Mouse (Mus musculus) heart, postnatal 4 days (tissue): ENCODE measurements around the gene Zfp568. TPM values are rescaled to one million over a fixed set of nuclear protein-coding genes. Genes with fewer than 3 reads are reported as not detected.
"Not testable (repeated sequence)": the region's sequence is repeated elsewhere in the genome, so short reads cannot be mapped to it uniquely, and the experiment has no call there.

Experiments
- DNase-seq: peaks from one replicate; pipeline ENCODE4 v3.0.0; 2021
- total RNA-seq, 2 experiments: library from RNA; stranded (reverse); gene quantifications; 2 replicates each; pipeline ENCODE4 v1.2.3; 2021

Gene Zfp568
- total RNA-seq = 10 to 100 TPM; 83.8 to 87.0 TPM

- peak; percentile 96 for DNase-seq
Measured at GRCm38 (mm10) chr7:29983690-29984380, at the start of gene Zfp568. Zfp568 (plus strand) TSS chr7:29983955.

GRCm38 (mm10) chr7:29938856-29939255 is 44.9 kb upstream of the Zfp568 start:
- DNase-seq = no peak

DNA sequence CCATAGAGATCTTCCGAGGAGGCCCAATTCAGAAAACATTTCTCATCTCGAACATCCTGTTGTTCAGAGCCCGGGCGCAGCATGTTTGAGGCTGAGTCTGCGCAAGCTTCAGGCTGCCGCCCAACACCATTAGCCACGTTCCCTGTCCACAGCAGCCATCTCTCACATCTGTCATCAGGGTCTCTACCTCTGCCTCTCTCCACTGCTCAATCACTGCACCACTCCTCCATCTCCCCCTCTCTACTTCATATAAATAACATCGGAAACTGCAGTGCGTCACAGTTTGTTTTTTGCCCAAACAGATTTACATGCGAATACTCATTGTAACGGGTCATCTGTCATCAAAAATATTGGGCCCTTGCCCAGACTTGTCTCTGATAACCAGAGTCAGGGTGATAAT is 42.7 kb upstream of the Zfp568 start:
- DNase-seq = peak; percentile 26

GRCm38 (mm10) chr7:29942740-29943139 is 41.0 kb upstream of the Zfp568 start:
- DNase-seq = no peak

DNA sequence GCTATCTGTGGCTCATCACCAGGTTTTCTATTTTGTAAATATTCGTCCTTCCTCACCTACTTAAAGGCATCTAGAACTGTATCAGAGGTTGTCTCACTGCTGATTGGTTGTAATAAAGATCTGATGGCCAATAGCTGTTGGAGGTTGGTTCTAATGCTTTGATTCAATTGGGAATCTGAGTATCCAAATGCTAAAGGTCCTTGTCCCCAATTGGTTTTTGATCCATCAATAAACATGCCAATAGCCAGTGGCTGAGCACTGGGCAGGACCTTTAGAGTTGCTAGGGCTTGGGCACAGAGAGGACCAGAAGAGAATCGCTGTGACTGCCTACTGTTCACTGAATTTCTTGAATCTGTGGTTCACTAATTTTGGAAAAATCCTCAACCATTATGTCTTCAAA is 40.0 kb upstream of the Zfp568 start:
- DNase-seq = no peak

GRCm38 (mm10) chr7:29944201-29944600 is 39.6 kb upstream of the Zfp568 start:
- no peak for DNase-seq

DNA sequence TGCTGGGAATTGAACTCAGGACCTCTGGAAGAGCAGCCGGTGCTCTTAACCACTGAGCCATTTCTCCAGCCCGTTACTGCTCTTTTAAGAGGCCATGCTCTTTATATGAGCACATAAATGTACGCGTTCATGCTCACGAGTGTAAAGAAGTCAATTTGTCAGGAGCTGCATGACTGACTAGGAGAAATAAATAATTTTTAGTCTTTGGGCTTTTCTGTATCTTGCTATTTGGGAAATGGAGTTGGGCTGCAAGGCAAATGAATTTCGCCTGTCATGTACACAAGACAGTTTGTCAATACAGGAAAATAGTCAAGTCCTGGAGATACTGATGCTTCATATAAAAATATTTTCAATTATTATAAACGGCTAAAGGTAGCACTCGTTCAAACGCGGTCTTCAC is 30.7 kb upstream of the Zfp568 start:
- no peak for DNase-seq

GRCm38 (mm10) chr7:29953513-29954401 is 30.0 kb upstream of the Zfp568 start, which contains the start of gene Zfp74:
Zfp74 (minus strand) TSS chr7:29954089.
- peak; percentile 78 for DNase-seq

GRCm38 (mm10) chr7:29954731-29955130 is 29.0 kb upstream of the Zfp568 start:
- peak; percentile 65 for DNase-seq

DNA sequence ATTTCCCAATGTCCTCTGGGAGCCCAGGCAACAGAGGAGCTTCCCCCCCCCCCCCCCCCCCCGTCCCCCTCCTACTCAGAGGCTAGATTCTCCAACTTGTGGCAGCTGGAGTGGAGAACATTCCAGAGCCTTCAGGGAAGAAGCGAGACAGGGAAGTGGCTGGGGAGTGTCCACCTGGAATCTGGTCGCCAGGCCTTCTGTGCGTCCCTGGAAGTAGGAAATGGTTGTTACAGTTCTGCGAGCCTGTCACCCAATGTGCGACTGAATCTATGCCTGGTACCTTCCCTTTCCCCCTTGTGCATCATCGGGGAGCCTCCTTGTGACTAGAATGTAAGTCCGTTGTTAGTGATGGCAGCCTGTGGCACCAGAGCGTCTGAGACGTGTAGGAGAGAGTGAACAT is 27.5 kb upstream of the Zfp568 start:
- DNase-seq = peak; percentile 19

DNA sequence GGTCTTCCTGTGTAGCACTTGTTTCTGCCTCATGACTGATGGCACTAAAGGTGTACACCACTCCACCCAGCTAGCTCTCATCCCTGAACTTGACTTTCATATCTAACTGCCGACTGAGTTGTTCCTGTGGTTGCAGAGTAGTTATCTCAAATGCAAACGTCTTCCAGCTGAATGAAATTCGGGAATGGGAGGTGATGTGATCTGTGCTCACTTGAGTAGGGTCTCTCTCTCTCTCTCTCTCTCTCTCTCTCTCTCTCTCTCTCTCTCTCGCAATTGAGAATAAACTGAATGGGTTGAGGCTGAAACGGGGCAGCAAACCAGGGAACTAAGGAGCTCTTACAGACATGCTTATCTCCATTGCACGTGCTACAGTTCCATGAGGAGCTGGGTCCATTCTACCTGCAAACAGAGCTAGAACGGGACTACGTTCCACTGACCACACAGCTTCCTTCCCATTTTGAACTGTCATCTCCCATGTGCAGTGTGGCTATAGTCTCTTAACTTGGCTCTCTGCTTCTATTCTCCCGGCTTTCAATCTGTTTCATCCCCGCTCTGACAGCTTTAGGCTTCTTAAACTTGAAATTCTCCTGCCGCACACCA is 25.5 kb upstream of the Zfp568 start:
- no peak for DNase-seq

DNA sequence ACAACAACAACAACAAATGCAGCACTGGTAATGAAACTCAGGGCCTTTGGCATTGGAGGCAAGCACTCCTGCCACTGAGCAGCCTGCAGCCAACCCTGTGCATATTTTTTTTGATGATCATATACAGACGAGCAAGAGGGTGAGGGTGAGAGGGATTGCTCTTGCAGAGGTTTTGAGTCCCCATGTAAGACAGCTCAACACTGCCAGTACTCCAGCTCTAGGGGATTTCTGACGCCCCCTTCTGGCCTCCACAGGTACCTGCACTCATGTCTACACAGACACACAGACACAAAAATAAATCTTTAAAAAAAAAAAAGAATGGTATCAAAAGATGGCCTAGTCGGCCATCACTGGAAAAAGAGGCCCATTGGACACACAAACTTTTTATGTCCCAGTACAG is 24.8 kb upstream of the Zfp568 start:
- no peak for DNase-seq

- DNase-seq = not testable (repeated sequence)
Measured at GRCm38 (mm10) chr7:29965115-29965810, 18.5 kb upstream of the Zfp568 start.

DNA sequence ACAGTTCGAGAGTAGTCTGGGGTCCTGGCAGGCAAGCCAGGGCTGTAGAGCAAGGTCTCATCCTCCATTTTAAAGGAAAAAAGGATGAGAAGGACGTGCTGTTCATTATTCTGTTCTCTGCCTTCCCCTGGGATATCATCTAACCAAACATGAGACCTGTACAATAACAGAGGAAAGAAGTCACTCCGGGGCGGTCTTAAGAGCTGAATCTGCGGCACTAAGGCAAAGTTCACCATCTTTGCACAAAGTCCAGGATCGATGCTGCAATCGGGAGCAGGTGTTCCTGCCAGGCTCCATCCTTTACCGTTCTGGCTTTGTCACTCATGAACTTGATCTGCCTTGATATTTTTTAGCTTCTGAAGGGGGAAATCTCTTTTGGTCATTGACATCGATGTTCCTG is 13.1 kb upstream of the Zfp568 start:
- DNase-seq = no peak

GRCm38 (mm10) chr7:29980761-29981160 is 3.0 kb upstream of the Zfp568 start:
- no peak for DNase-seq

DNA sequence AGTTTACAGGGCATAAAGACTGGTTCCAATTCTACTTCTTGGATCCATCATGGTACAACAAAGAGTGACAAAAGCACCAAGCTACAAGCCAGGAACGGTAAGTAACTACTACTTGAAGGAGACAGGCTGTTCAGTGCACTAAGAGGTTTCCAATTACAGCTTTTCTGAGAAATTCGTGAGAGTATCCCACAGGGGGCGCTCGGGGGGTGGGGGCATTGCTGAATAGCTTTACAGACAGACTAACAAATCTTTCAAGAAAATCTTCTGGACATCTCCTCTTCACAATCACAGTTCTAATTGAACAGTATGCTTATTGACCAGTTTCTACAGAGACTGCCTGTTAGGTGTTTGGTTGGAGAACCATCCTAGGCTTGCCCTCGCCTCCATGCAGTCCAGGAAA is 2.3 kb upstream of the Zfp568 start:
- no peak for DNase-seq

GRCm38 (mm10) chr7:29981860-29982259 is 1.9 kb upstream of the Zfp568 start:
- no peak for DNase-seq

- no peak for DNase-seq
Measured at GRCm38 (mm10) chr7:29982341-29982740, 1.4 kb upstream of the Zfp568 start.

GRCm38 (mm10) chr7:29982931-29983330 is 824 bp upstream of the Zfp568 start:
- peak; percentile 25 for DNase-seq

GRCm38 (mm10) chr7:29983340-29983689 is 440 bp upstream of the Zfp568 start:
- DNase-seq = no peak

DNA sequence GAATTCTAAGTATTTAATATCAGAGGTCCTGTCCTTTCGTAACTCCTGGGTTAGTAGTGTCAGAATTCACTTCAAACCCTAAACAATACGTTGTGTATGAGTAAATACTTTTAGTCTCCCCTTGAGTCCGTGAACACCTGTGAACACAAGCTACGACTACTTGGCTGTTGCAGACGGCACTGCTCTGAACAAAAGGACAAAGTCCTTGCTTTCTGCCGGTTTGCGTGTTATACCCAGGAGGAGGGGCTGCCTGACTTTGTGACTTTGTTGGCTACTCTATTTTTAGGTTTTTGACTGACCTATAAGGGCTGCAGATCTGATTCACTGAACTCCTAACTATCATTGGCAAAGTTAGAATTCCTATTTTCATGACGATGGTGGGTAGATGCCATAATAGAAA is 2.3 kb downstream of the Zfp568 start:
- no peak for DNase-seq

DNA sequence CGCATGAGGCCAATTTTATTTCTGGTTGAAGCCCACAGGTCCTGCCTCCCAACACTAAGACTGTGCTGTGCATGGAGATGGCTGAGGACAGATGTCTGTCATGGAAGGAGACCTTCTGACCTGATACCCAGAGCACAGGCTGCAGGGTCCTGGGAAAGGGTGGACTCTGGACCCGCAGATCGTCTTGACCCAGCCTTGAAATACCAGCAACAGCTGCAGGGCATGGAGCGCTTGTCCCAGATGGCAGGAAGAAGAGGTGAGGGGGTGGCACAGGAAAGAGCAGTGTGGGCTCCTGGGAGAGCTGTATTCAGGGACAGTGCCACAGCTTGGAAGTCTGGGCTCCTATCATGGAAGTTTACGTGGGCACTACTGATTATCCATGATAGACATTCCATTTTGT is 3.8 kb downstream of the Zfp568 start:
- DNase-seq = no peak

DNA sequence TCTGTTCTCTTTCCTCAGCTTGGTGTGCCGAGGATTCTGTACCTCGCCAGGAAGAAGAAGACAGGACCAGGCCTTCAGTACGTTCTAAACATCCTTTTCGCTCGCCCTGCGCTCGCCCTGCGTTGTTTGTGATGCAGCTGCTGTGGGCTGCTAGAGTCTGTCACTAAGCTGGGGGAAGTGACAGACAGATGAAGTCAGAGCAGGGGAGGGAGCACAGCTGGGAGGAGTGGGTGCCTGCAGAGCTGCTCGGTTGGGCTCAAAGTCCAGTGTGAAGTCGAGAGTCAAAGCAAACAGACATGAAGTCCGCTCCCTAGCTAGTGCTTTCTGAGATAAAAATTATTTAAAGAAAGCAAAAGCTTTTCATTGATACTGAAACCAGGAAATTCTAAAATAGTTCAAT is 5.3 kb downstream of the Zfp568 start:
- no peak for DNase-seq
